In the genomic region with DNA sequence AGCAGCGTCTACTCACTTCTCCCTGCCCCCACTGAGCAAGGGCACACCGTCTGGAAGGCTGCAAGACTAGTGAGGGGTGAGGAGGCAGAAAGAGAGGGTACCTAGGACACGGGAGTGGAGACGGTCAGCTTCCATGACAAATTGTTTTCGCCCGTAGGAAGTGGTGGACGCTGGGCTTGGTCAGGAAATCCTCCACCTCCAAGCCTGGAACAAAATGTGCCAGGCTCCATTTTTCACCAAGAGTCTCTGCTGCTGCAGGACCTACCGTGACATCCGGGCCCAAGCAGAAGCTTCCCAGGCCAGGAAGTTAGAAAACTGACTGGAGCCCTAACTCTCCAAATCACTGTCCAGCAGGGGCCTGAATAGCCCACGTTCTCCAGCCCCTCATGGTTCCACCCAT, we compare ENCODE assay signal across 18 mouse cellular contexts.
A peak's percentile ranks its signal among the peaks of the same experiment; 100 is the strongest.
DNase-seq lines count a peak whose midpoint lies in the region; ATAC-seq and TF ChIP-seq lines count a peak whose summit lies in the region.
"Had no signal": no experiment of that assay in that cellular context is flagged by ENCODE, and none has a peak within 500 bp of the region (broad histone marks: within the 10 kb centered on the region; RNA-seq: fewer than 3 reads in every experiment).

No protein-coding gene starts in this region.

- no peak for TF ChIP-seq CTCF in heart, adult 2 months (IDR thresholded peaks at IDR 0.05)
- TF ChIP-seq CTCF in lung, postnatal 0 days (IDR thresholded peaks at IDR 0.05), result 0 out of 2 replicates have a peak, but pooled peaks have one; percentile 10

- WGBS in heart, adult 2 months, result 47% methylated on average over 10 of the region's 10 CpGs
- WGBS in lung, postnatal 0 days, result 37% methylated on average over 10 of the region's 10 CpGs
- 37% methylated on average over 10 of the region's 10 CpGs for WGBS in liver, embryonic 11.5 days

- H3K4me2 ChIP-seq in lung, postnatal 0 days (replicated peaks; ENCODE audit: low read depth, low read length), result no peak overlapping the region
- H3K4me2 ChIP-seq in liver, embryonic 11.5 days, result no peak overlapping the region
- H3K4me2 ChIP-seq: forebrain, embryonic 13.5 days; limb, embryonic 15.5 days; lung, embryonic 15.5 days; neural tube, embryonic 12.5 days had no signal

- H3K9ac ChIP-seq in heart, adult 2 months (ENCODE audit: low read depth, low read length), result no peak overlapping the region
- H3K9ac ChIP-seq in lung, postnatal 0 days (replicated peaks; ENCODE audit: low read depth), result no peak overlapping the region
- H3K9ac ChIP-seq in liver, embryonic 11.5 days (ENCODE audit: low read depth, low read length), result no peak overlapping the region
- H3K9ac ChIP-seq: forebrain, embryonic 13.5 days; limb, embryonic 15.5 days; lung, embryonic 15.5 days; neural tube, embryonic 12.5 days had no signal

- peak; percentile 92; the same call in 1 of the 2 replicates for TF ChIP-seq EP300 in heart, adult 2 months (IDR thresholded peaks at IDR 0.05; ENCODE audit: insufficient read depth, low read depth, low read length)
- TF ChIP-seq EP300 in lung, postnatal 0 days (IDR thresholded peaks at IDR 0.05), result peak; percentile 87

- intact Hi-C loops in heart, adult 2 months (cut with DNase I), result loop anchor here (10.0 kb wide), 1 partner anchor 459 kb away; no protein-coding TSS in a partner anchor
- intact Hi-C loops in heart, postnatal 10 days (cut with DNase I), result no loop called here

- no peaks in the 10 kb centered on the region for H3K79me2 ChIP-seq in heart, adult 2 months (replicated peaks; ENCODE audit: control insufficient read depth, insufficient read depth, low read length)

- H3K36me3 ChIP-seq in heart, adult 2 months (ENCODE audit: control insufficient read depth, insufficient read depth, low read length), result no peaks in the 10 kb centered on the region
- no peaks in the 10 kb centered on the region for H3K36me3 ChIP-seq in lung, postnatal 0 days (ENCODE audit: insufficient read depth, low read length)
- H3K36me3 ChIP-seq in liver, embryonic 11.5 days (ENCODE audit: control insufficient read depth, insufficient read depth, low read length), result no peaks in the 10 kb centered on the region
- H3K36me3 ChIP-seq: limb, embryonic 15.5 days; lung, embryonic 15.5 days; neural tube, embryonic 12.5 days had no signal

- H3K9me3 ChIP-seq in lung, postnatal 0 days (ENCODE audit: low read length), result no peaks in the 10 kb centered on the region
- H3K9me3 ChIP-seq in liver, embryonic 11.5 days (ENCODE audit: control insufficient read depth, low read length), result no peaks in the 10 kb centered on the region
- H3K9me3 ChIP-seq: forebrain, embryonic 13.5 days; limb, embryonic 15.5 days; lung, embryonic 15.5 days; neural tube, embryonic 12.5 days had no signal

- peak; percentile 45 for ATAC-seq in lung, postnatal 0 days
- ATAC-seq in liver, embryonic 11.5 days (replicated peaks; ENCODE audit: low FRiP score), result no peak
- ATAC-seq: activated CD4-positive, CD25-positive, alpha-beta regulatory T cell, adult 4 months; forebrain, embryonic 13.5 days; Patski had no signal

- peaks cover 11% of the 10 kb centered on the region for H3K4me1 ChIP-seq in heart, adult 2 months (ENCODE audit: control insufficient read depth, insufficient read depth, low read length)
- H3K4me1 ChIP-seq in lung, postnatal 0 days (ENCODE audit: insufficient read depth, low read depth, low read length), result no peaks in the 10 kb centered on the region
- no peaks in the 10 kb centered on the region for H3K4me1 ChIP-seq in liver, embryonic 11.5 days (replicated peaks; ENCODE audit: control insufficient read depth, insufficient read depth, low read length)
- H3K4me1 ChIP-seq: lung, embryonic 15.5 days; neural tube, embryonic 12.5 days had no signal

- TF ChIP-seq POLR2A in heart, adult 2 months (IDR thresholded peaks at IDR 0.05; ENCODE audit: insufficient read depth, low read depth, low read length), result peak; percentile 41; the same call in 1 of the 2 replicates

- peak overlapping the region; percentile 59 for H3K27ac ChIP-seq in heart, adult 2 months
- no peak overlapping the region for H3K27ac ChIP-seq in lung, postnatal 0 days (ENCODE audit: low read length)
- no peak overlapping the region for H3K27ac ChIP-seq in liver, embryonic 11.5 days (ENCODE audit: low read depth, low read length)
- H3K27ac ChIP-seq: forebrain, embryonic 13.5 days; limb, embryonic 15.5 days; lung, embryonic 15.5 days; neural tube, embryonic 12.5 days had no signal

- H3K4me3 ChIP-seq in heart, adult 2 months, result no peak overlapping the region
- H3K4me3 ChIP-seq in lung, postnatal 0 days (ENCODE audit: low read depth, low read length), result no peak overlapping the region
- H3K4me3 ChIP-seq in liver, embryonic 11.5 days (ENCODE audit: low read depth, low read length), result no peak overlapping the region
- H3K4me3 ChIP-seq: forebrain, embryonic 13.5 days; limb, embryonic 15.5 days; lung, embryonic 15.5 days; neural tube, embryonic 12.5 days had no signal

- DNase-seq in heart, adult 2 months, result peak in 1 of 2 experiments; percentile 26
- no peak for DNase-seq in heart, postnatal 10 days
- DNase-seq in kidney, adult 8-10 months, result peak; percentile 37
- DNase-seq in kidney, postnatal 10 days, result peak; percentile 39
- peak; percentile 29 for DNase-seq in lung, postnatal 0 days (ENCODE audit: low spot score)
- DNase-seq in left cerebral cortex, adult 18-20 months (ENCODE audit: low spot score in 2 of 2), result no peak
- no peak for DNase-seq in liver, embryonic 11.5 days (ENCODE audit: low spot score)
- DNase-seq: cerebellum, adult 11-12 months; cerebellum, postnatal 25 days; gastrocnemius, postnatal 36 days; layer of hippocampus, adult 9-11 months; thymus, postnatal 25 days had no signal

- H3K27me3 ChIP-seq in heart, adult 2 months (ENCODE audit: control insufficient read depth, insufficient read depth, low read length), result no peaks in the 10 kb centered on the region
- H3K27me3 ChIP-seq in lung, postnatal 0 days (replicated peaks; ENCODE audit: insufficient read depth, low read length), result no peaks in the 10 kb centered on the region
- no peaks in the 10 kb centered on the region for H3K27me3 ChIP-seq in liver, embryonic 11.5 days (replicated peaks; ENCODE audit: control insufficient read depth, insufficient read depth, low read length)
- H3K27me3 ChIP-seq: forebrain, embryonic 13.5 days; limb, embryonic 15.5 days; lung, embryonic 15.5 days; neural tube, embryonic 12.5 days; Patski had no signal

Comparison
In these comparisons a context has a peak if more than half of its experiments do, and no peak if none do; other contexts are left out.
1. DNase-seq: peak in kidney, adult 8-10 months (2 of 2), kidney, postnatal 10 days (single experiment) and lung, postnatal 0 days (single experiment); none in heart, postnatal 10 days (0 of 2), left cerebral cortex, adult 18-20 months (0 of 2) and liver, embryonic 11.5 days (single experiment).